In the genomic region with DNA sequence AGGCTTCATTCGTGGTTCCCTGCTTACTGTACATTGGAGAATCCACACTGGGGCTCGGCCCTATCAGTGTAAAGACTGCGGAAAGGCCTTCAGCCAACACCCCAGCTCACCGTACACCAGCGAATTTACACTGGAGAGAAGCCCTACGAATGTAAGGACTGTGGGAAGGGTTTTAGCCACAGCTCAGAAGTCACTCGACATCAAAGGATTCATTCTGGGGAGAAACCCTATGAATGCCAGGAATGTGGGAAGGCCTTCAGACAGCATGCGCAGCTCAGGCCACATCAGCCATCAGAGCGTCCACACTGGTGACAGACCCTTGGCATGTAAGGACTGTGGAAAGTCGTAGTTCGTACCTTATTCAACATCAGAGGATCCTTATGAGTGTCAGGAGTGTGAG, we compare ENCODE assay signal across 23 mouse cellular contexts. TPM values are rescaled to one million over a fixed set of nuclear protein-coding genes. Genes with fewer than 3 reads are reported as not detected.
DNase-seq lines count a peak whose midpoint lies in the region; ATAC-seq lines count a peak whose summit lies in the region.
"Had no signal": no experiment of that assay in that cellular context is flagged by ENCODE, and none has a peak within 500 bp of the region (broad histone marks: within the 10 kb centered on the region; RNA-seq: fewer than 3 reads in every experiment).

No protein-coding gene starts in this region.

- H3K27ac ChIP-seq in heart, embryonic 13.5 days (replicated peaks) = no peak overlapping the region

- DNase-seq in heart, postnatal 10 days = no peak
- DNase-seq in R1 (ENCODE audit: low read depth, low spot score) = peak; percentile 76
- peak; percentile 85 for DNase-seq in ZHBTc4 (ENCODE audit: low read depth, low spot score)
- no peak for DNase-seq in kidney, postnatal 10 days
- no peak for DNase-seq in B cell, adult 2 months
- DNase-seq: adrenal gland, adult 2 months; adrenal gland, adult 8-10 months; adrenal gland, postnatal 10 days; adrenal gland, postnatal 14 days; adrenal gland, postnatal 25 days; adrenal gland, postnatal 36 days; cerebellum, adult 11 months; cerebellum, adult 11-12 months; cerebellum, adult 18-20 months; cerebellum, adult 2 months; cerebellum, adult 8-10 months; cerebellum, adult 9-10 months had no signal

- no peak overlapping the region for H3K4me3 ChIP-seq in heart, embryonic 13.5 days

- H3K4me1 ChIP-seq in heart, embryonic 13.5 days = no peaks in the 10 kb centered on the region

- 52% methylated on average over 11 of the region's 11 CpGs for WGBS in heart, embryonic 13.5 days

- H3K9ac ChIP-seq in heart, embryonic 13.5 days = 0 out of 2 replicates have a peak overlapping the region, but pooled peaks have one; percentile 10

- no peak overlapping the region for H3K4me2 ChIP-seq in heart, embryonic 13.5 days

- ATAC-seq in heart, embryonic 13.5 days (ENCODE audit: extremely low read depth, insufficient number of reproducible peaks, low FRiP score, low TSS enrichment) = no peak
- ATAC-seq: activated CD4-positive, CD25-positive, alpha-beta regulatory T cell, adult 4 months; CD4-positive, CD25-positive, alpha-beta regulatory T cell, adult 4 months; Patski had no signal

- H3K27me3 ChIP-seq in heart, embryonic 13.5 days (replicated peaks) = no peaks in the 10 kb centered on the region
- H3K27me3 ChIP-seq: CH12.LX, Patski had no signal

- intact Hi-C loops in heart, postnatal 10 days (cut with DNase I) = no loop called here

- H3K36me3 ChIP-seq in heart, embryonic 13.5 days = peaks cover 39% of the 10 kb centered on the region

- no peaks in the 10 kb centered on the region for H3K9me3 ChIP-seq in heart, embryonic 13.5 days
- H3K9me3 ChIP-seq: G1E had no signal

RNA-seq across cellular contexts. Expression of a gene that starts 5.7 kb away (rescaled TPM):
- polyA plus RNA-seq in heart, embryonic 13.5 days (2015; fragmentation: Nextera tagmentation; extraction: Ambion mirVana) = 330 and 354 TPM in 2 replicates
- total RNA-seq in heart, postnatal 10 days (2021) = 1,000 to 10,000 TPM; 1,192 to 1,277 TPM

RNA-seq across cellular contexts. Expression of a gene that starts 8.7 kb away (rescaled TPM):
- polyA plus RNA-seq in heart, embryonic 13.5 days (2015; fragmentation: Nextera tagmentation; extraction: Ambion mirVana) = 8.6 and 9.5 TPM in 2 replicates
- 10 to 100 TPM; 39.0 to 42.5 TPM for total RNA-seq in heart, postnatal 10 days (2021)

RNA-seq across cellular contexts. Expression of a gene that starts 20.4 kb away (rescaled TPM):
- polyA plus RNA-seq in heart, embryonic 13.5 days (2015; fragmentation: Nextera tagmentation; extraction: Ambion mirVana) = 76.8 and 81.8 TPM in 2 replicates
- total RNA-seq in heart, postnatal 10 days (2021) = 100 to 1,000 TPM; 303 to 326 TPM

RNA-seq across cellular contexts. Expression of a gene that starts 53.5 kb away (rescaled TPM):
- polyA plus RNA-seq in heart, embryonic 13.5 days (2015; fragmentation: Nextera tagmentation; extraction: Ambion mirVana) = 113 and 123 TPM in 2 replicates
- 10 to 100 TPM; 55.5 to 60.7 TPM for total RNA-seq in heart, postnatal 10 days (2021)

RNA-seq across cellular contexts. Expression of a gene that starts 53.8 kb away (rescaled TPM):
- 145 and 170 TPM in 2 replicates for polyA plus RNA-seq in heart, embryonic 13.5 days (2015; fragmentation: Nextera tagmentation; extraction: Ambion mirVana)
- total RNA-seq in heart, postnatal 10 days (2021) = 10 to 100 TPM; 68.5 to 76.1 TPM

Comparison
In these comparisons a context has a peak if more than half of its experiments do, and no peak if none do; other contexts are left out.
1. DNase-seq: peak in R1 (single experiment) and ZHBTc4 (single experiment); none in heart, postnatal 10 days (0 of 2), kidney, postnatal 10 days (single experiment) and B cell, adult 2 months (0 of 2).